Mouse (Mus musculus) ES-E14 (cell line): ENCODE measurements around the gene Dusp12. TPM values are rescaled to one million over a fixed set of nuclear protein-coding genes. Genes with fewer than 3 reads are reported as not detected.

Source experiments
- DNase-seq: peaks from one replicate; pipeline ENCODE4 v3.0.0-alpha.2; 2013; ENCODE audit warnings: low read depth, low spot score
- H3K27ac ChIP-seq: 2 replicates; pipeline ENCODE4 v1.5.1; 2012; ENCODE audit warnings: low read depth, mild to moderate bottlenecking, low read length, moderate library complexity, mixed read lengths; ENCODE audit not compliant: poor library complexity, insufficient read depth, severe bottlenecking
- H3K36me3 ChIP-seq: 2 replicates; pipeline ENCODE4 v1.6.1; 2012; ENCODE audit warnings: mild to moderate bottlenecking, low read length, moderate library complexity, mixed read lengths; ENCODE audit not compliant: control insufficient read depth, poor library complexity, insufficient read depth, severe bottlenecking
- H3K4me1 ChIP-seq, 2 experiments: fragments of 150-350 bp in 1 of 2; sonication (generic) in 1 of 2; 2 replicates each; pipeline ENCODE4 v1.6.1; 2012; ENCODE audit warnings: low read length in 2 of 2, mild to moderate bottlenecking in 1 of 2, mixed read lengths in 1 of 2; ENCODE audit not compliant: control insufficient read depth in 2 of 2, insufficient read depth in 2 of 2, poor library complexity in 1 of 2
- H3K4me3 ChIP-seq, 2 experiments: fragments of 150-350 bp in 1 of 2; sonication (generic) in 1 of 2; 2 replicates each; pipeline ENCODE4 v1.5.1; 2012; ENCODE audit warnings: low read length in 2 of 2, low read depth in 1 of 2, mild to moderate bottlenecking in 1 of 2, mixed read lengths in 1 of 2; ENCODE audit not compliant: insufficient read depth in 1 of 2, poor library complexity in 1 of 2, severe bottlenecking in 1 of 2
- H3K9ac ChIP-seq: 2 replicates; pipeline ENCODE4 v1.6.1; 2012; ENCODE audit warnings: low read depth, mild to moderate bottlenecking, low read length, mixed read lengths; ENCODE audit not compliant: poor library complexity, insufficient read depth, severe bottlenecking
- H3K9me3 ChIP-seq: fragments of 150-350 bp; sonication (generic); 2 replicates; pipeline ENCODE4 v1.6.1; 2012; ENCODE audit warnings: low read depth, mild to moderate bottlenecking, low read length; ENCODE audit not compliant: control insufficient read depth, insufficient read depth
- CHD2 ChIP-seq: IDR thresholded peaks from 2 replicates; pipeline ENCODE4 v1.6.1; 2014; ENCODE audit warnings: mild to moderate bottlenecking, low read depth, low read length, inconsistent platforms
- HCFC1 ChIP-seq: IDR thresholded peaks from 2 replicates; pipeline ENCODE4 v1.6.1; 2012; ENCODE audit warnings: low read length, inconsistent platforms, borderline replicate concordance; ENCODE audit not compliant: insufficient read depth
- MAFK ChIP-seq: IDR thresholded peaks from 2 replicates; pipeline ENCODE4 v1.6.1; 2014; ENCODE audit warnings: mild to moderate bottlenecking, low read depth, low read length, inconsistent platforms; ENCODE audit not compliant: insufficient read depth
- ZC3H11A ChIP-seq: IDR thresholded peaks from 2 replicates; pipeline ENCODE4 v1.6.1; 2012; ENCODE audit warnings: low read depth, mild to moderate bottlenecking, inconsistent platforms, low read length, borderline replicate concordance
- ZNF384 ChIP-seq: IDR thresholded peaks from 2 replicates; pipeline ENCODE4 v1.6.1; 2012; ENCODE audit warnings: low read depth, low read length, inconsistent platforms
- in situ Hi-C, 2 experiments: fragments of 600-800 bp; cut with MboI; formaldehyde crosslinking; loops; one replicate each; pipeline ENCODE4 v1.15.1; 2025; ENCODE audit warnings: low sequenced_read_pairs in 2 of 2, inconsistent platforms in 1 of 2; ENCODE audit not compliant: unreplicated experiment in 2 of 2
- total RNA-seq: library from RNA; depleted of rRNA; stranded (reverse); fragments of 300-350 nt; gene quantifications from 2 replicates; pipeline ENCODE4 v1.2.3, GENCODE M21; 2012; rRNA removed

The Dusp12 gene
- total RNA-seq: 35.0 and 47.6 TPM in 2 replicates

GRCm38 (mm10) chr1:170884978-170885561 is at the start of gene Dusp12, which contains the start of gene Gm26620:
TSS of gene Dusp12 (minus strand) at chr1:170885540.
TSS of gene Gm26620 (plus strand) at chr1:170885065.
- peaks cover 3 to 4% of the 10 kb centered on the region in 2 experiments; a peak in 3 of 4 replicates for H3K4me1 ChIP-seq
- H3K4me3 ChIP-seq: peak within 1 kb of the TSS; percentile 95 to 98
- no peaks in the 10 kb centered on the region for H3K9me3 ChIP-seq
- TF ChIP-seq CHD2: no peak
- 0 out of 2 replicates have a peak, but pooled peaks have one; percentile 39 for TF ChIP-seq HCFC1
- peaks cover 2% of the 10 kb centered on the region for H3K36me3 ChIP-seq
- H3K9ac ChIP-seq: peak within 1 kb of the TSS; percentile 96
- H3K27ac ChIP-seq: peak within 1 kb of the TSS; percentile 45; the same call in 1 of the 2 replicates
- peak; percentile 80 for DNase-seq
- in situ Hi-C loops: loop anchor here (25.0 kb wide), 2 partner anchors 102 to 352 kb away; partner anchors contain the start of genes Apoa2 (in 1 of the 2), Fcer1g (in 1 of the 2) and Fcgr2b (in 1 of the 2)

DNA sequence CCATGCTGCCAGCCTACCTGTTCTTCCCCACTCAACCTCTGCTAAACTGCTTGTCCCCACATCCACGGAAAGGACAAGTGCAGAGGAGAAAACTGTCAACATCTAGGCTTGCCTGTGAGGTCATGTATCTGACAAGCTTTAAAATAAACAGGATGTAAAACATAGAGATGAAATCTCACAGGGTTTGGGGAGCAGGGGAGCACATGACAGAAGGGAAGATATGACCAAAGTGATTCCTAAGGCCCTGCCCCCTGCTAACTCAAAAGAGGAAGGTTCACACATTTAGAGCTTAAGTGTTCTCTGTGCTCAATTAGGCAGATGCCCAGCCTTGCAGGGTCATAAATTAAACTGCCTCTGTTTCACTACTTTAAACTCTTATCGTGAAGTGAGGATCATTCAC is 49.0 kb upstream of the Dusp12 start:
- H3K27ac ChIP-seq: no peak overlapping the region
- TF ChIP-seq MAFK (no peak), CHD2 (no peak), ZNF384 (no peak), ZC3H11A (no peak), HCFC1 (no peak)
- in situ Hi-C loops: no loop called here
- DNase-seq: no peak
- no peaks in the 10 kb centered on the region for H3K36me3 ChIP-seq
- no peaks in the 10 kb centered on the region for H3K9me3 ChIP-seq
- H3K4me3 ChIP-seq: no peak overlapping the region
- no peak overlapping the region for H3K9ac ChIP-seq
- no peaks in the 10 kb centered on the region for H3K4me1 ChIP-seq

GRCm38 (mm10) chr1:170933940-170934339 is 48.6 kb upstream of the Dusp12 start:
- in situ Hi-C loops: no loop called here
- TF ChIP-seq ZC3H11A (no peak), ZNF384 (no peak), HCFC1 (no peak)
- no peak for DNase-seq
- Histone ChIP-seq H3K9me3 (no peaks in the 10 kb centered on the region), H3K27ac (no peak overlapping the region), H3K36me3 (no peaks in the 10 kb centered on the region), H3K4me3 (no peak overlapping the region), H3K4me1 (no peaks in the 10 kb centered on the region), H3K9ac (no peak overlapping the region)

GRCm38 (mm10) chr1:170933386-170933920 is 48.1 kb upstream of the Dusp12 start:
- no peaks in the 10 kb centered on the region for H3K4me1 ChIP-seq
- no peaks in the 10 kb centered on the region for H3K36me3 ChIP-seq
- in situ Hi-C loops: no loop called here
- no peaks in the 10 kb centered on the region for H3K9me3 ChIP-seq
- H3K4me3 ChIP-seq: no peak overlapping the region
- TF ChIP-seq ZNF384 (no peak), ZC3H11A (no peak), CHD2 (no peak), HCFC1 (no peak), MAFK (no peak)
- H3K27ac ChIP-seq: no peak overlapping the region
- H3K9ac ChIP-seq: no peak overlapping the region
- no peak for DNase-seq
